Mouse (Mus musculus) CH12.LX (cell line): ENCODE results near the gene Slx1b. TPM values are rescaled to one million over a fixed set of nuclear protein-coding genes. Genes with fewer than 3 reads are reported as not detected.

Experiments
- DNase-seq: peaks from one replicate; pipeline ENCODE4 v3.0.0-alpha.2; 2013; ENCODE audit errors: extremely low read depth
- H3K27ac ChIP-seq: 2 replicates; pipeline ENCODE4 v1.5.1; 2012; ENCODE audit warnings: low read depth, mild to moderate bottlenecking, control low read depth, moderate library complexity; ENCODE audit not compliant: insufficient read depth
- H3K27me3 ChIP-seq: replicated peaks from 2 replicates; pipeline ENCODE3; 2012; ENCODE audit warnings: inconsistent platforms
- H3K36me3 ChIP-seq, 2 experiments: replicated peaks in 1 of 2; 2 replicates each; pipeline versions ENCODE3 to v1.6.1; 2012; ENCODE audit warnings: inconsistent platforms in 1 of 2, low read length in 1 of 2, mild to moderate bottlenecking in 1 of 2, mixed read lengths in 1 of 2, moderate library complexity in 1 of 2; ENCODE audit not compliant: control insufficient read depth in 1 of 2, insufficient read depth in 1 of 2
- H3K4me1 ChIP-seq, 2 experiments: 2 replicates each; pipeline ENCODE4 v1.6.1; 2012; ENCODE audit warnings: inconsistent platforms in 1 of 2, moderate library complexity in 1 of 2; ENCODE audit not compliant: insufficient read depth in 2 of 2, control insufficient read depth in 1 of 2
- H3K4me2 ChIP-seq: 2 replicates; pipeline ENCODE4 v1.6.1; 2012; ENCODE audit warnings: low read depth, mild to moderate bottlenecking, control low read depth; ENCODE audit not compliant: poor library complexity, insufficient read depth, severe bottlenecking
- H3K4me3 ChIP-seq, 3 experiments: fragments of 150-350 bp in 1 of 3; sonication (generic) in 1 of 3; replicated peaks in 1 of 3; 2 replicates each; pipeline versions ENCODE3 to v1.5.1; 2011 to 2012; ENCODE audit warnings: low read depth in 2 of 3, low read length in 2 of 3, mild to moderate bottlenecking in 2 of 3, moderate library complexity in 2 of 3, control low read depth in 1 of 3, improper control_type of control experiment in 1 of 3, inconsistent platforms in 1 of 3, mixed read lengths in 1 of 3; ENCODE audit not compliant: poor library complexity in 1 of 3
- H3K79me2 ChIP-seq: replicated peaks from 2 replicates; pipeline ENCODE4 v1.6.1; 2012; ENCODE audit warnings: mild to moderate bottlenecking, moderate library complexity; ENCODE audit not compliant: control insufficient read depth, poor library complexity, insufficient read depth, severe bottlenecking; ENCODE audit errors: extremely low read depth
- H3K9ac ChIP-seq: 2 replicates; pipeline ENCODE4 v1.6.1; 2012; ENCODE audit warnings: low read depth, mild to moderate bottlenecking, control low read depth, moderate library complexity; ENCODE audit not compliant: insufficient read depth
- H3K9me3 ChIP-seq: replicated peaks from 2 replicates; pipeline ENCODE3; 2012; ENCODE audit warnings: low read length, inconsistent platforms, mixed read lengths
- BHLHE40 ChIP-seq: IDR thresholded peaks from 2 replicates; pipeline ENCODE4 v1.6.1; 2011; ENCODE audit warnings: mild to moderate bottlenecking, low read depth, low read length, improper control_type of control experiment
- CHD1 ChIP-seq: IDR thresholded peaks from 2 replicates; pipeline ENCODE4 v1.6.1; 2012; ENCODE audit warnings: low read depth, low read length, improper control_type of control experiment, inconsistent platforms
- CHD2 ChIP-seq: IDR thresholded peaks from 2 replicates; pipeline ENCODE4 v1.6.1; 2011; ENCODE audit warnings: low read length, improper control_type of control experiment
- CTCF ChIP-seq, 2 experiments: IDR thresholded peaks in 1 of 2; conservative IDR thresholded peaks in 1 of 2; 2 replicates each; pipeline ENCODE4 v1.5.1; 2011 to 2012; ENCODE audit warnings: low read depth in 2 of 2, low read length in 2 of 2, improper control_type of control experiment in 1 of 2, inconsistent platforms in 1 of 2, mild to moderate bottlenecking in 1 of 2, moderate library complexity in 1 of 2
- ELF1 ChIP-seq: IDR thresholded peaks from 2 replicates; pipeline ENCODE4 v1.6.1; 2014; ENCODE audit warnings: low read depth, mild to moderate bottlenecking, inconsistent platforms, low read length, improper control_type of control experiment
- EP300 ChIP-seq: IDR thresholded peaks from 2 replicates; pipeline ENCODE4 v1.6.1; 2011; ENCODE audit warnings: low read length, improper control_type of control experiment
- GABPA ChIP-seq: IDR thresholded peaks from 2 replicates; pipeline ENCODE4 v1.6.1; 2012; ENCODE audit warnings: low read depth, low read length, improper control_type of control experiment, inconsistent platforms; ENCODE audit not compliant: insufficient replicate concordance
- HCFC1 ChIP-seq: IDR thresholded peaks from 2 replicates; pipeline ENCODE4 v1.6.1; 2012; ENCODE audit warnings: low read depth, mild to moderate bottlenecking, inconsistent platforms, low read length, improper control_type of control experiment
- IRF4 ChIP-seq: IDR thresholded peaks from 2 replicates; pipeline ENCODE4 v1.6.1; 2014; ENCODE audit warnings: low read depth, mild to moderate bottlenecking, inconsistent platforms, low read length, improper control_type of control experiment
- JUND ChIP-seq: conservative IDR thresholded peaks from 2 replicates; pipeline ENCODE4 v1.6.1; 2011; ENCODE audit warnings: low read depth, low read length, improper control_type of control experiment
- KAT2A ChIP-seq: IDR thresholded peaks from 2 replicates; pipeline ENCODE4 v1.6.1; 2012; ENCODE audit warnings: low read length, improper control_type of control experiment, inconsistent platforms; ENCODE audit not compliant: insufficient replicate concordance
- MAFK ChIP-seq: IDR thresholded peaks from 2 replicates; pipeline ENCODE4 v1.6.1; 2011; ENCODE audit warnings: low read length, improper control_type of control experiment; ENCODE audit not compliant: insufficient replicate concordance
- MAX ChIP-seq: IDR thresholded peaks from 2 replicates; pipeline ENCODE4 v1.6.1; 2011; ENCODE audit warnings: low read length, improper control_type of control experiment
- MXI1 ChIP-seq: IDR thresholded peaks from 2 replicates; pipeline ENCODE4 v1.6.1; 2011; ENCODE audit warnings: mild to moderate bottlenecking, low read depth, low read length, improper control_type of control experiment
- MYC ChIP-seq: IDR thresholded peaks from 2 replicates; pipeline ENCODE4 v1.6.1; 2011; ENCODE audit warnings: low read depth, mild to moderate bottlenecking, improper control_type of control experiment, low read length
- POLR2AphosphoS2 ChIP-seq: IDR thresholded peaks from 2 replicates; pipeline ENCODE4 v1.6.1; 2011; ENCODE audit warnings: low read depth, low read length, improper control_type of control experiment
- RAD21 ChIP-seq: IDR thresholded peaks from 2 replicates; pipeline ENCODE4 v1.6.1; 2011; ENCODE audit warnings: low read depth, mild to moderate bottlenecking, low read length, improper control_type of control experiment, moderate library complexity
- RCOR1 ChIP-seq: conservative IDR thresholded peaks from 2 replicates; pipeline ENCODE4 v1.6.1; 2012; ENCODE audit warnings: low read depth, mild to moderate bottlenecking, inconsistent platforms, low read length, improper control_type of control experiment
- TCF12 ChIP-seq: IDR thresholded peaks from 2 replicates; pipeline ENCODE4 v1.6.1; 2014; ENCODE audit warnings: low read depth, mild to moderate bottlenecking, inconsistent platforms, low read length, improper control_type of control experiment
- UBTF ChIP-seq: IDR thresholded peaks from 2 replicates; pipeline ENCODE4 v1.6.1; 2012; ENCODE audit warnings: low read depth, mild to moderate bottlenecking, inconsistent platforms, low read length, improper control_type of control experiment, moderate library complexity
- USF1 ChIP-seq: IDR thresholded peaks from 2 replicates; pipeline ENCODE4 v1.6.1; 2014; ENCODE audit warnings: low read depth, mild to moderate bottlenecking, inconsistent platforms, low read length, improper control_type of control experiment
- USF2 ChIP-seq: conservative IDR thresholded peaks from 2 replicates; pipeline ENCODE4 v1.6.1; 2011; ENCODE audit warnings: low read depth, low read length, improper control_type of control experiment
- ZMIZ1 ChIP-seq: IDR thresholded peaks from 2 replicates; pipeline ENCODE4 v1.6.1; 2012; ENCODE audit warnings: low read depth, mild to moderate bottlenecking, inconsistent platforms, low read length, improper control_type of control experiment
- ZNF384 ChIP-seq: IDR thresholded peaks from 2 replicates; pipeline ENCODE4 v1.6.1; 2012; ENCODE audit warnings: low read depth, low read length, improper control_type of control experiment, inconsistent platforms
- dilution Hi-C: fragments of 300-500 bp; cut with MboI; formaldehyde crosslinking; loops from 2 replicates; pipeline ENCODE4 v1.14.3; 2020; ENCODE audit warnings: low sequenced_read_pairs; ENCODE audit not compliant: extremely low pct_unique_long_range_greater_than_20kb, extremely low pct_ligation_motif_present
- in situ Hi-C: fragments of 300-500 bp; cut with MboI; formaldehyde crosslinking; loops from 3 replicates; pipeline ENCODE4 v1.14.3; 2019; ENCODE audit warnings: low sequenced_read_pairs, low pct_ligation_motif_present, low pct_unique_long_range_greater_than_20kb, mixed read lengths
- polyA plus RNA-seq: library from polyadenylated mRNA; unstranded; fragments of >175 nt; gene quantifications from 2 replicates; pipeline ENCODE4 v1.2.1, GENCODE M21; 2012; ENCODE audit warnings: low read depth; ENCODE audit not compliant: insufficient read length
- total RNA-seq, 2 experiments: library from RNA; depleted of rRNA; stranded (reverse); fragments of 300-350 nt in 1 of 2; fragments of >200 nt in 1 of 2; gene quantifications; 2 replicates each; pipeline ENCODE4 v1.2.3; 2012 to 2014

Slx1b gene
- total and polyA plus RNA-seq, 3 experiments = 4.7 to 8.3 (median 5.6) TPM

DNA sequence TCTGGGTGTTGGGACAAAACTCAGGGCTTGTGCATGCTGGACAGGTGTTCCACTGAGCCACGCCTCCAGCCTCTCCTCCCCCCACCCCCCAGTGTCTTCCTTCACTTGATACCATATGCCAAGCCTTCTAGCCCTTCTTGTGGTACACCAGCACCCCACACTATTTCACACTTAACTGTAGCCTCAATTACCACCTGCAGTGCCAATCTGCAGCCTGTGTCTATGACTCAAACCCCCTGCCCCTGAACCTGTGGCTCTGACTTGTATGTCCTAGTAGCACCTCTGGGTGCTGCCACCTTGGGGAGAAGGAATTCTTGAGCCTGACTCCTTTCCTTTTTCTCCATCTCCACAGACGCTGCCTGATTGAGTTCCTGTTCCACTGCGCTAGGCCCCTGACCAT, 16.3 kb upstream of the Slx1b start:
- Histone ChIP-seq H3K36me3 (no peaks in the 10 kb centered on the region), H3K27me3 (no peaks in the 10 kb centered on the region), H3K4me2 (no peak overlapping the region), H3K4me3 (no peak overlapping the region), H3K9me3 (peaks cover 6% of the 10 kb centered on the region), H3K27ac (no peak overlapping the region), H3K9ac (no peak overlapping the region), H3K79me2 (no peaks in the 10 kb centered on the region), H3K4me1 (peaks cover 15 to 18% of the 10 kb centered on the region in 2 experiments)
- dilution Hi-C loops = no loop called here
- TF ChIP-seq EP300 = no peak
- no peak for TF ChIP-seq USF1
- TF ChIP-seq CTCF (conservative IDR thresholded peaks at IDR 0.05 in 1 of 2, IDR thresholded peaks at IDR 0.05 in 1 of 2; ENCODE audit: low read depth in 2 of 2, low read length in 2 of 2) = no peak
- TF ChIP-seq ZMIZ1 = no peak
- no peak for TF ChIP-seq RAD21
- TF ChIP-seq HCFC1 = no peak
- TF ChIP-seq JUND = no peak
- no peak for TF ChIP-seq USF2
- TF ChIP-seq UBTF = no peak
- no peak for TF ChIP-seq ZNF384
- no peak for TF ChIP-seq TCF12
- TF ChIP-seq RCOR1 = no peak
- TF ChIP-seq MYC = no peak
- no peak for TF ChIP-seq POLR2AphosphoS2
- TF ChIP-seq GABPA = no peak
- in situ Hi-C loops = no loop called here
- DNase-seq = no peak

DNA sequence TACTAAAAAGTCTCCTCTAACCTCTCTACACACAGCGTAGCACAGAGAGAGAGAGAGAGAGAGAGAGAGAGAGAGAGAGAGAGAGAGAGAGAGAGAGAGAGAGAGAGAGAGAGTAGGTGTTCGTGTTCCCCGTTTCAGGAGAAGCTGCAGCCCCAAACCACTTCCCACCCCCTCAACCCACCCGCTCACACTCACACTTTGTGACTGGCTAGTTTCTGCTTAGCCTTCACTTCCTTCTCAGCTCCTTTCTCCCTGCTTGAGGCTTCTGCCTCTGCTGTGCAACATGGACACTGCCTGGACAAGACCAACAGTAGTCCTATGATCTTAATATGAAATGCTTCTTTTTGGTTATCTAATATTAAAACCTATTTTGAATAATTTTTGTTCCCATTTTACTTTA, 14.7 kb upstream of the Slx1b start:
- in situ Hi-C loops = no loop called here
- Histone ChIP-seq H3K27me3 (no peaks in the 10 kb centered on the region), H3K9me3 (peaks cover 6% of the 10 kb centered on the region), H3K36me3 (no peaks in the 10 kb centered on the region), H3K4me1 (peaks cover 24 to 31% of the 10 kb centered on the region in 2 experiments), H3K79me2 (no peaks in the 10 kb centered on the region)
- TF ChIP-seq IRF4 (no peak), KAT2A (no peak), BHLHE40 (no peak), MXI1 (no peak), MAX (no peak), CHD1 (no peak), CHD2 (no peak), RCOR1 (no peak), MAFK (no peak), MYC (no peak), ELF1 (no peak), EP300 (no peak), TCF12 (no peak), JUND (no peak)
- TF ChIP-seq, all 38 proteins: peak for 0
- no peak overlapping the region for H3K9ac ChIP-seq
- no peak overlapping the region for H3K4me2 ChIP-seq
- dilution Hi-C loops = no loop called here
- no peak overlapping the region for H3K27ac ChIP-seq
- no peak for DNase-seq
- H3K4me3 ChIP-seq = no peak overlapping the region
